Mouse (Mus musculus): Measurements from ENCODE around the gene Zfhx3. TPM values are rescaled to one million over a fixed set of nuclear protein-coding genes. Genes with fewer than 3 reads are reported as not detected.

Gene Zfhx3
- polyA plus RNA-seq, 1 experiment from 2014 or later, result 2.4 TPM

DNA sequence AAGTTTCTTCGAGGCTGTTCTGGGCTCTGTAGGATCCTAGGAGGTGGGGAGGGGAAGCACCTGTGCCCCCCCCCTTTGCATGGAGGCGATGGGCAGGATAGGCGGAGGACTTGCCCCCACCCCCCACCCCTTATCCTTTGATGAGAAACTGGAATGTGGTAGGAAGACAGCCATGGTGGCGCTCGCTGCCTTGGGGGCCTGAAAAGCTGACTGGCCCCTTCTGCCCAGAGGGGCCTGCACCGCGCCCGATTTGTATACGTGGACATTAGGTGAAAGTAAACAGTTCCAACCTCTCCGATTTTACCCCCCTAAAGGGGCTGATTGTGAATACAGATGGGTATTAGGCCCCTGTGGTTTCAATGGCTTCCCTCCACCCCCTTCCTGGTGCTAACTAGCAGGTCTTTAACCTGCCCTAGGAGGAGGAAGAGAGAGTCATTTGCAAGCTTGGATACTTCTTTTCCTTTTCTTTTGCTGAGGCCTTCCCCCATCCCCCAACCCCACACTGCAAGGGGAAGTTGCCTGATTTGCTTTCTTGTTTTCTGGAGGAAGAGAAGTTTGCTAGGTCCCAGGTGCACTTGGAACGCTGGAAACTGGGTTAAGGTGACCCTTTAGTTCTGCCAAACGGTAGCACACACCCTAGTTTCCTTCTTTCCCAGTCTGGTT lies 787.4 kb downstream of the Zfhx3 start:
- H3K9ac ChIP-seq (ENCODE audit: low read depth, low read length), result no peak overlapping the region
- no peak overlapping the region for H3K4me2 ChIP-seq (replicated peaks; ENCODE audit: low read depth)
- no peaks in the 10 kb centered on the region for H3K9me3 ChIP-seq (ENCODE audit: control insufficient read depth)
- no peaks in the 10 kb centered on the region for H3K36me3 ChIP-seq (ENCODE audit: control insufficient read depth, insufficient read depth)
- 45% methylated on average over 12 of the region's 12 CpGs for WGBS
- no peak overlapping the region for H3K4me3 ChIP-seq (ENCODE audit: low read depth, low read length)
- H3K27me3 ChIP-seq (replicated peaks; ENCODE audit: control insufficient read depth, insufficient read depth, low read length), result no peaks in the 10 kb centered on the region
- TF ChIP-seq CTCF (IDR thresholded peaks at IDR 0.05; ENCODE audit: low read depth), result no peak
- no peak overlapping the region for H3K27ac ChIP-seq (ENCODE audit: low read depth, low read length)
- peaks cover 6% of the 10 kb centered on the region; the same call in 1 of the 2 replicates for H3K4me1 ChIP-seq (replicated peaks; ENCODE audit: control insufficient read depth, insufficient read depth, low read length)
- no peak for ATAC-seq

DNA sequence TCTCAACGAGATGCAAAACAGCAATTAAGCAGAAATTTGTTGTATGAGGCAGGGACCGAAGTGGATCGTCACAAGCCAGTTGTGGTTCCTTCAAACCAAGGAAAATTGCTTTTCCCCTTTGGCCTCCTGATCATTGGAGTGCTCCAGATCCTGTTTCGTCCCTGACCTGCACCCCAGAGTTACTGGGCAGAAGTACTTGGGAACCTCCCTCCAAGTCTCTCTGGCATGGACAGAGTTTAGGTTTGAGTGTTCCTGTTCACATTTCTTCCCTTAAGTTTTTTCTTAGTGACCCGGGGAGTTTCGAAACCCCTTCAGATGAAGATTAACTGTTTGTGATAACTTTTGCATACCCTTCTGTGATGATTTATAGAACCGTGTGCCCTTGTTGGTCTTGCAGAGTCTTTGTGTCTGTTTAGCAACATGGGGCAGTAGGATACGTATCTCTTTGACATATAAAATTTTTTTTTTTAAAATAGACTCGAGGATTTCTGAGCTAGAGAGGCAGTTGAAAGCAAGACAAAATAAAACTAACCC lies 788.5 kb downstream of the Zfhx3 start:
- Histone ChIP-seq H3K9me3 (ENCODE audit: control insufficient read depth) (no peaks in the 10 kb centered on the region), H3K4me3 (ENCODE audit: low read depth, low read length) (no peak overlapping the region), H3K36me3 (ENCODE audit: control insufficient read depth, insufficient read depth) (no peaks in the 10 kb centered on the region), H3K27me3 (replicated peaks; ENCODE audit: control insufficient read depth, insufficient read depth, low read length) (no peaks in the 10 kb centered on the region), H3K4me2 (replicated peaks; ENCODE audit: low read depth) (no peak overlapping the region), H3K4me1 (replicated peaks; ENCODE audit: control insufficient read depth, insufficient read depth, low read length) (peaks cover 6% of the 10 kb centered on the region; the same call in 1 of the 2 replicates), H3K27ac (ENCODE audit: low read depth, low read length) (no peak overlapping the region), H3K9ac (ENCODE audit: low read depth, low read length) (no peak overlapping the region)
- 53% methylated on average over 9 of the region's 9 CpGs for WGBS
- no peak for ATAC-seq
- TF ChIP-seq CTCF (IDR thresholded peaks at IDR 0.05; ENCODE audit: low read depth), result no peak

DNA sequence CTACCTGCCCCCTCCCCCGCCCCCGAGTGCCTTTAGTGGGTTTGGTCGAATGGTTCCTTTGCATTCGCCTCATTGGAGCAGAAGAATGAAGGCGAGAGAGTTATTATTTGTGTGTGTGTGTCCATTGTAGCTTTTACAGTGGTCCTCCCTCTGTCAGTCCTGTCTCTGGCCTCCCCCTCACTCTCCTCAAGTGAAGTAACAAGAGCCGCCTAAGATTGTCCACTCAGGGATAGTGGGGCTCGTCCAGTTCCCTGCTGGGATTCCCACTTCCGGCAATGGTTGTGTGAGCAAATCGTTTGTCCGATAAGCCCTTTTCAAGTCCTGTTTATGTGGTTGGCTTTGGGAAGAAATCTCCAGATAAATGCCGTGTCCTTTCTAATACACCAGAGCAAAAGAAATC lies 790.1 kb downstream of the Zfhx3 start:
- no peak for ATAC-seq
- TF ChIP-seq CTCF (IDR thresholded peaks at IDR 0.05; ENCODE audit: low read depth), result no peak
- Histone ChIP-seq H3K27ac (ENCODE audit: low read depth, low read length) (no peak overlapping the region), H3K36me3 (ENCODE audit: control insufficient read depth, insufficient read depth) (no peaks in the 10 kb centered on the region), H3K4me3 (ENCODE audit: low read depth, low read length) (no peak overlapping the region), H3K4me1 (replicated peaks; ENCODE audit: control insufficient read depth, insufficient read depth, low read length) (0 out of 2 replicates have a peak, but pooled peaks cover 6% of the 10 kb centered on the region), H3K9ac (ENCODE audit: low read depth, low read length) (no peak overlapping the region), H3K9me3 (ENCODE audit: control insufficient read depth) (no peaks in the 10 kb centered on the region), H3K27me3 (replicated peaks; ENCODE audit: control insufficient read depth, insufficient read depth, low read length) (no peaks in the 10 kb centered on the region), H3K4me2 (replicated peaks; ENCODE audit: low read depth) (no peak overlapping the region)
- WGBS, result 58% methylated on average over 11 of the region's 11 CpGs

DNA sequence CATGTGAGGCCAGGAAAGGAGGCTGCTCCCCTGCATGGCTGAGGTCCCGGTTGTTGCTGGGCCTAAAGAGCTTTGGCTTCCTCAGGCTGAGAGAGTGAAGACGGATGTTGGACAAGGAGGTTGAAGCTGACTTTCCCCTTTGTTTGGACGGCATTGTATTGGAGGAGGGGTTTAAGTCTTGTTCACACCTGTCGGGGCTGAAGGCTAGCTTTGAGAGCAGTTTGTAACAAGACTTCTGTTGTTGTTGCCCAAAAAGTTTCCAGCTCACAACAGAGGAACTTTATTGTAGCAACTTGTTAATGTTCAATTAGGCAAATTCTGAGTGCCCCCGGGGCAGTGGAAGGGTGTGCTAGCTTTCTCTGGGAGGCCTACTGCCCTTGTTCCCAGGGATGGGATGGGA lies 790.9 kb downstream of the Zfhx3 start:
- H3K9me3 ChIP-seq (ENCODE audit: control insufficient read depth), result no peaks in the 10 kb centered on the region
- H3K27me3 ChIP-seq (replicated peaks; ENCODE audit: control insufficient read depth, insufficient read depth, low read length), result no peaks in the 10 kb centered on the region
- H3K4me2 ChIP-seq (replicated peaks; ENCODE audit: low read depth), result no peak overlapping the region
- no peak for TF ChIP-seq CTCF (IDR thresholded peaks at IDR 0.05; ENCODE audit: low read depth)
- H3K4me3 ChIP-seq (ENCODE audit: low read depth, low read length), result no peak overlapping the region
- no peaks in the 10 kb centered on the region for H3K36me3 ChIP-seq (ENCODE audit: control insufficient read depth, insufficient read depth)
- H3K9ac ChIP-seq (ENCODE audit: low read depth, low read length), result no peak overlapping the region
- 0 out of 2 replicates have a peak, but pooled peaks cover 6% of the 10 kb centered on the region for H3K4me1 ChIP-seq (replicated peaks; ENCODE audit: control insufficient read depth, insufficient read depth, low read length)
- 58% methylated on average over 5 of the region's 5 CpGs for WGBS
- no peak for ATAC-seq
- no peak overlapping the region for H3K27ac ChIP-seq (ENCODE audit: low read depth, low read length)

DNA sequence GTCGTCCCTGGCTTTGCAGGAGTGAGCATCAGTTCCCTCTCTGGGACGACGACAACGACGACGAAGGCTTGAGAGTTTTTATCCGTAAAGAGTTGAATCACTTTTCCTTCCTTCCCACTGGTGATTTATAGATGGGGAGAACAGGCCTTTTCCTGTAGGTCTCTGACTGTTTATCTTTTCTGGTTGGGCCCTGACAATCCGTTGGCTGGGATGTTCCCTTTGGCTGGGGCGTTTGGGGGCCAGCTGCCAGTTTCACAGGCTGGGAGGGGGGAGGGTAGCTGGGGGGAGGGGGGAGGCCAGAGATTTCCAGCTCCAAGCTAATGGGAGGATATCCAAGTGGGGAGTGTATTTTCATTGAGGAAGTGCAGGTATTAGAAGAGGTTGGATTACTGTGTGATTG lies 794.0 kb downstream of the Zfhx3 start:
- H3K4me2 ChIP-seq (replicated peaks; ENCODE audit: low read depth), result no peak overlapping the region
- 36% methylated on average over 9 of the region's 9 CpGs for WGBS
- no peaks in the 10 kb centered on the region for H3K36me3 ChIP-seq (ENCODE audit: control insufficient read depth, insufficient read depth)
- TF ChIP-seq CTCF (IDR thresholded peaks at IDR 0.05; ENCODE audit: low read depth), result no peak
- H3K4me3 ChIP-seq (ENCODE audit: low read depth, low read length), result no peak overlapping the region
- H3K9ac ChIP-seq (ENCODE audit: low read depth, low read length), result no peak overlapping the region
- no peaks in the 10 kb centered on the region for H3K4me1 ChIP-seq (replicated peaks; ENCODE audit: control insufficient read depth, insufficient read depth, low read length)
- H3K27ac ChIP-seq (ENCODE audit: low read depth, low read length), result peak overlapping the region; percentile 41; the same call in 1 of the 2 replicates
- H3K9me3 ChIP-seq (ENCODE audit: control insufficient read depth), result no peaks in the 10 kb centered on the region
- H3K27me3 ChIP-seq (replicated peaks; ENCODE audit: control insufficient read depth, insufficient read depth, low read length), result no peaks in the 10 kb centered on the region
- no peak for ATAC-seq

DNA sequence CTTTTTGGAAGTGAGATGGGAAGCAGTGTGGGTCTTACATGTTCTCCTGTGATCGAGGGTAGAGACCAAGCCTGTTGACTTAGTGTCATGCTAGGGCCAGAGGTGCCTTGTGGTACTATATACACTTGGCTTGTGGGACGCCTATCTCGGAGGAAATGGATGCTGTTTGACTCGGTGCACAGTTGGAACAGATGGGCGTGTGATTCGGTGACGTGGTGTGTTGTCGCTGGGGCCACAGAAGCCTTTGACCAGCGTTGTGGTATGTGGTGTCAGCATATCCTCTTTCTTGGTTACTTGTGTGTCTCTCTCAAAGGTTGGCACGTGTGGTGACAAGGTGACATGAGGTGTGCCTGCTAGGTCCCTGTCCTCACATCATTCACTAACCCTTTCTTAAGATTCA lies 795.7 kb downstream of the Zfhx3 start:
- no peak overlapping the region for H3K27ac ChIP-seq (ENCODE audit: low read depth, low read length)
- H3K4me2 ChIP-seq (replicated peaks; ENCODE audit: low read depth), result no peak overlapping the region
- no peak for TF ChIP-seq CTCF (IDR thresholded peaks at IDR 0.05; ENCODE audit: low read depth)
- no peaks in the 10 kb centered on the region for H3K36me3 ChIP-seq (ENCODE audit: control insufficient read depth, insufficient read depth)
- peaks cover 4% of the 10 kb centered on the region; the same call in 1 of the 2 replicates for H3K4me1 ChIP-seq (replicated peaks; ENCODE audit: control insufficient read depth, insufficient read depth, low read length)
- no peaks in the 10 kb centered on the region for H3K9me3 ChIP-seq (ENCODE audit: control insufficient read depth)
- WGBS, result 85% methylated on average over 10 of the region's 10 CpGs
- ATAC-seq, result no peak
- H3K9ac ChIP-seq (ENCODE audit: low read depth, low read length), result no peak overlapping the region
- H3K27me3 ChIP-seq (replicated peaks; ENCODE audit: control insufficient read depth, insufficient read depth, low read length), result no peaks in the 10 kb centered on the region
- H3K4me3 ChIP-seq (ENCODE audit: low read depth, low read length), result no peak overlapping the region

Data from intestine, postnatal 0 days (tissue).